Mouse (Mus musculus): ENCODE data around the gene Actl11. TPM values are rescaled to one million over a fixed set of nuclear protein-coding genes. Genes with fewer than 3 reads are reported as not detected.

The Actl11 gene
- not detected in 2 replicates for polyA plus RNA-seq (2012; ENCODE audit: insufficient read depth, low replicate concordance)

DNA sequence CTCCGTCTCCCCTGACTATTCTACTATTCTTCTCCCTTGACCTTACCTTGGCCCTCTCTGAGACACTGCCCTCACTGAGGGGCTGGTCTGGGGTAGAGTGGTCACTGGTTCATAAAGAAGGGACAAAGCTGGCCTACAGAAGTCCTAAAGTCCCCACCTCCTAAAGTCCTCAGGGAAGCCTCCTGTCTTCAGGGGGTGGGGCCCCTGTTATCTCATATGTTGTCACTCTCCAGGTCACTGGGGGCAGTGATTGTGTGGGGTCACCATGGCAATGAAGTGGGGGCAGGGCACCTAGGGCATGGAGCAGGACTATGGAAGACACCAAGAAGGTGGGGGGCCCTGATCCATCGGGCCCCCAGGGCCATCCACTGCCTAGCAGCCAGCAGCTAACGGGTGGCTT is at the start of gene Actl11:
TSS of gene Actl11 (plus strand) at position 301 of the 400 bp plus-strand sequence.
- Histone ChIP-seq H3K4me1 (peaks cover 31% of the 10 kb centered on the region), H3K9me3 (no peaks in the 10 kb centered on the region), H3K27me3 (replicated peaks) (peaks cover 80% of the 10 kb centered on the region), H3K4me3 (replicated peaks) (no peak within 1 kb of the TSS), H3K36me3 (replicated peaks; ENCODE audit: low read length) (no peaks in the 10 kb centered on the region)
- TF ChIP-seq FLI1 (IDR thresholded peaks at IDR 0.05; ENCODE audit: low read length) (no peak), GATA1 (IDR thresholded peaks at IDR 0.05; ENCODE audit: borderline replicate concordance, low read length) (no peak)

DNA sequence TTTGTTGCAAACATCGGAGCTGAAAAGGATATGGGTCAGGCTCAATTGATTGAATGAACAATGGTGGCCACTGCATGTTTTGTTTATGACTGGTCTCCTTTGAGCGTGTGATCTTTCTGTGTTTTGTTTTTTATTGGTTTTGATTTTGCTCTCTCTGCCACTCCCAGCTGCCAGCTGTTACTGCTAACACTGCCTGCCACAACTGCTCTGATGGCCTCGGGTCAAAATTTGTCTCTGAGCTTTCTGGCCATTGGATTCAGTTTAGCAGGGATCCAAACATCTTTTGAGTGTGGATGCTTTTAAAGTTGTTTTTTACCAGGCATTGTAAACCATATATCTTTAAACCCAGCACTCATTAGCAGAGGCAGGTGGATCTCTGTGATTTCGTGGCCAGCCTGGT is 47.9 kb upstream of the Actl11 start:
- TF ChIP-seq FLI1 (IDR thresholded peaks at IDR 0.05; ENCODE audit: low read length) (no peak), GATA1 (IDR thresholded peaks at IDR 0.05; ENCODE audit: borderline replicate concordance, low read length) (no peak)
- Histone ChIP-seq H3K27me3 (replicated peaks) (peaks cover 6% of the 10 kb centered on the region), H3K9me3 (peaks cover 4% of the 10 kb centered on the region; the same call in 1 of the 2 replicates), H3K4me1 (peaks cover 8% of the 10 kb centered on the region), H3K4me3 (replicated peaks) (no peak overlapping the region), H3K36me3 (replicated peaks; ENCODE audit: low read length) (no peaks in the 10 kb centered on the region)

DNA sequence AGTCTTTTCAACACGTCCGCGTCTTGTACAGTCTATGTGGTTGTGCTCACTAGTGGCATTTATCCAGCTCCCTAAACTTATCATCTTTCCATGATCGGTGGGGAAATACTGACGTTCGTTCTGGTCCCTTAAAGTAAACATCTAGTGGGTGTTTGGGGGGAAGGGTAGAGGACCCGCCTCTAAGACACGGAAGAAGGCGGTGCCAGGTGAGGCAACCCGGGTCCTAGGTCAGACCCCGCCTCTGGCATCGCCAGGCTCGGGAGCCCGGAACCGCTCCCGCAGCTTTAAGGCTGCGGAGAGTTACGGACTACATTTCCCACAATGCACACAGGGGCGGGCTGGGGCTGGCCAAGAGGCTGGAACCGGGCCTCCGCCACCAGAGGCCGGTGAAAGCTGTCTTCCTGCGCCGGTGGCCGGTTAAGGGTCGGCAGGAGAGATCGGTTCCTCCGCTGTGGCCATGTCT is 40.4 kb upstream of the Actl11 start, which contains the start of gene Mon1a:
TSS of gene Mon1a (plus strand) at position 348 of the 463 bp plus-strand sequence.
- Histone ChIP-seq H3K4me3 (replicated peaks) (peak within 1 kb of the TSS; percentile 96), H3K27me3 (replicated peaks) (no peaks in the 10 kb centered on the region), H3K9me3 (no peaks in the 10 kb centered on the region), H3K4me1 (peaks cover 24% of the 10 kb centered on the region), H3K36me3 (replicated peaks; ENCODE audit: low read length) (peaks cover 21% of the 10 kb centered on the region)
- TF ChIP-seq FLI1 (IDR thresholded peaks at IDR 0.05; ENCODE audit: low read length) (no peak), GATA1 (IDR thresholded peaks at IDR 0.05; ENCODE audit: borderline replicate concordance, low read length) (no peak)

DNA sequence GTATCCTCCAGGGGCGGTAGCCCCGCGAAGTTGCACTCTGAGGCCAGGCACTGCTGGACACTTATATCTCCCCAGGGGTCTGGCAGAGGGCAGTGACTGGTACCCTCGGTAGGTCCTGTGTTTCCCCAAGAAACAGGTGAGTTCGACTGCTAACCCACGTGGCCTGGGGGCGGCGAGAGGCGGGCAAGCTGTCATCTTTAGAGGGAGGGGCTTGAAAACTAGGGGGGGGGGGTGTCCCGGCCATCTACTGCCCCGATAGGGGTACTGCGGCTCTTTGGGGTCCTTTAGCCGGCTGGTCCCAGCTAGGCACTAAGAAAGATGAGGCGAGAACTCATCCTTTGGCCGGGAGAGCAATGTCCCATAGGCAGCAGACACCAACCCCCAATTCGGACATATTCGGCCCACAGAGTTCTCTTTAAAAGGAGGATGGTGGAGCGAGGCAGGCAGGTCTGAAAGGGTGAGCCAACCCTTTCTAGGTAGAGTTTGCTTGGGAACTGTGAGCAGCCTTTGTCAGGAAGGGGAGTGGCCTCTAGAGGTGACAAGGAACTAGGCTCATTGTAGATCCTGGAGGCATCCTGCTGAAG is 39.9 kb upstream of the Actl11 start:
- H3K4me1 ChIP-seq: peaks cover 24% of the 10 kb centered on the region
- H3K9me3 ChIP-seq: no peaks in the 10 kb centered on the region
- H3K36me3 ChIP-seq (replicated peaks; ENCODE audit: low read length): peaks cover 26% of the 10 kb centered on the region
- peak overlapping the region; percentile 96 for H3K4me3 ChIP-seq (replicated peaks)
- H3K27me3 ChIP-seq (replicated peaks): no peaks in the 10 kb centered on the region
- no peak for TF ChIP-seq GATA1 (IDR thresholded peaks at IDR 0.05; ENCODE audit: borderline replicate concordance, low read length)
- TF ChIP-seq FLI1 (IDR thresholded peaks at IDR 0.05; ENCODE audit: low read length): no peak

DNA sequence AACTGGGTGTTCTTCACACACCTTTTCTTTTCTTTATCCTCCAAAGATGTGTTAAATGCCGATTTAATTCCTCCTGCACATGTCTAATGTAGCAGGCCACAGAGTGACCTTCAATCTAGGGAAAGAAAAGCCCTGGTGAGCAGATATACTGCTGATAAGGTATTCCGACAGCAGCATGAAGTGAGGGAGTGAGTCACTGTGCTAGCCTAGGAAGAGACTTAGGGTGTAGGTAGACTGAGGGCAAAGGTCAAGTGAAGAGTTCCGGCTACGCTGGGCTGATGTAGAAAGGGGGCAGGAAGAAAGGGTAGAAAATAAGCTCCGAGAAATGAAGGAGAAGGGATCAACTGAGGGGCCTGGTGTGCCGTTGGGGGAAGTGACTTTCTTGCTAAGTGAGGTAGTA is 38.0 kb upstream of the Actl11 start:
- Histone ChIP-seq H3K4me3 (replicated peaks) (no peak overlapping the region), H3K36me3 (replicated peaks; ENCODE audit: low read length) (peaks cover 28% of the 10 kb centered on the region), H3K4me1 (peaks cover 29% of the 10 kb centered on the region), H3K27me3 (replicated peaks) (no peaks in the 10 kb centered on the region), H3K9me3 (no peaks in the 10 kb centered on the region)
- TF ChIP-seq GATA1 (IDR thresholded peaks at IDR 0.05; ENCODE audit: borderline replicate concordance, low read length) (no peak), FLI1 (IDR thresholded peaks at IDR 0.05; ENCODE audit: low read length) (no peak)

DNA sequence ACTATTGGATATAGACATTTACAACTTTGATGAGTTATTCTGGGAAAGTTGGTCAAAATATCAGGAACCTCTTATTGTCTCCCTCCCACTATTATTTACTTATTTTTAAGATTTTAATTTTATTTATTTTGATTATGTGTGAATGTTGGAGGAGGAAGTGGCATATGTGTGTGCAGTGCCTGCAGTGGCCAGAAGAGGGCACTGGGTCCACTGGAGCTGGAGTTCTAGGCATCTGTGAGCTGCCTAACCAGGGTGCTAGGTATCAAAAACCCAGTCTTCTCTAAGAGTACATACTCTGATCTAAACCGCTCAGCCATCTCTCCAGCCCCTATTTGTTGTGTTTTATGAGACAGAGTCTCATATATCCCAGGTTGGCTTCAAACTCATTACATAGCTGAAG is 37.2 kb upstream of the Actl11 start:
- no peak for TF ChIP-seq FLI1 (IDR thresholded peaks at IDR 0.05; ENCODE audit: low read length)
- no peak for TF ChIP-seq GATA1 (IDR thresholded peaks at IDR 0.05; ENCODE audit: borderline replicate concordance, low read length)

DNA sequence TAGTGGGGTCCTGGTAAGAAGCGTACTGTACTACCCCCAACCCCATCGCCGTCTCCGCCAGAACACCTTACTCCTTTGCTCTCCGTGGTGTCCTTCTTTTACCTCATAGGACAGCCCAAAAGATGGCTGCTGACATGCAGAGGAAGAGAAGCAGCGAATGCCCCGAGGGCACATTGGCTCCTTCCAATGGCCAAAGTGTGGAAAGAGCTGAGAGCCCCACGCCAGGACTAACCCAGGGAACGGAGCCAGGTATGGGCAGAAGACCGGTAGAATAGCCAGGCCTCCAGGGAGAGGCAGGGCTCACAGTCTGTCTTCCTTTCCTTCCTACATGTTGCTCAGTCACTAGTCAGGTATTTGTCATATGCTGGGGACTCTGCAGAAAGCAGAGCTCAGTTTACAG is 29.7 kb upstream of the Actl11 start:
- Histone ChIP-seq H3K9me3 (no peaks in the 10 kb centered on the region), H3K36me3 (replicated peaks; ENCODE audit: low read length) (peaks cover 71% of the 10 kb centered on the region), H3K4me1 (peaks cover 8% of the 10 kb centered on the region; the same call in 1 of the 2 replicates), H3K4me3 (replicated peaks) (no peak overlapping the region), H3K27me3 (replicated peaks) (no peaks in the 10 kb centered on the region)
- TF ChIP-seq GATA1 (IDR thresholded peaks at IDR 0.05; ENCODE audit: borderline replicate concordance, low read length) (no peak), FLI1 (IDR thresholded peaks at IDR 0.05; ENCODE audit: low read length) (no peak)

More for the DNA sequence above, 37.2 kb upstream of the Actl11 start:
- peaks cover 29% of the 10 kb centered on the region for H3K4me1 ChIP-seq
- peaks cover 32% of the 10 kb centered on the region for H3K36me3 ChIP-seq (replicated peaks; ENCODE audit: low read length)
- H3K9me3 ChIP-seq: no peaks in the 10 kb centered on the region
- H3K4me3 ChIP-seq (replicated peaks): no peak overlapping the region
- no peaks in the 10 kb centered on the region for H3K27me3 ChIP-seq (replicated peaks)

DNA sequence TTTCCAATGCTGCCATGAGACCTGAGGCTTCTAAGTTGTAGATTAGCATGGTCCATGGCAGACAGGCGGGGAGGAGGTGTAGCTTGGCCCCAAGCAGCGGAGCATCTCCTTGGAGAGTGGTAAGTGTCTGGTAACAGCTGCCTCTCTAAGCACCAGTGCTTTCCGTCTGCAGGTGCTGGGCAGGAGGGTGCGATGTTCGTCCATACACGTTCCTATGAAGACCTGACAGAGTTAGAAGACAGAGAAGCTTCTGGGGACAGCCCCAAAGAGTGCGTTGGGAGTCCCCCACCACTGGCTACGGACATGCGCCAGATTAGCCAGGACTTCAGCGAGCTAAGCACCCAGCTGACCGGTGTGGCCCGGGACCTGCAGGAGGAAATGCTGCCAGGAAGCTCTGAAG is 28.4 kb upstream of the Actl11 start:
- Histone ChIP-seq H3K27me3 (replicated peaks) (no peaks in the 10 kb centered on the region), H3K36me3 (replicated peaks; ENCODE audit: low read length) (peaks cover 72% of the 10 kb centered on the region)

DNA sequence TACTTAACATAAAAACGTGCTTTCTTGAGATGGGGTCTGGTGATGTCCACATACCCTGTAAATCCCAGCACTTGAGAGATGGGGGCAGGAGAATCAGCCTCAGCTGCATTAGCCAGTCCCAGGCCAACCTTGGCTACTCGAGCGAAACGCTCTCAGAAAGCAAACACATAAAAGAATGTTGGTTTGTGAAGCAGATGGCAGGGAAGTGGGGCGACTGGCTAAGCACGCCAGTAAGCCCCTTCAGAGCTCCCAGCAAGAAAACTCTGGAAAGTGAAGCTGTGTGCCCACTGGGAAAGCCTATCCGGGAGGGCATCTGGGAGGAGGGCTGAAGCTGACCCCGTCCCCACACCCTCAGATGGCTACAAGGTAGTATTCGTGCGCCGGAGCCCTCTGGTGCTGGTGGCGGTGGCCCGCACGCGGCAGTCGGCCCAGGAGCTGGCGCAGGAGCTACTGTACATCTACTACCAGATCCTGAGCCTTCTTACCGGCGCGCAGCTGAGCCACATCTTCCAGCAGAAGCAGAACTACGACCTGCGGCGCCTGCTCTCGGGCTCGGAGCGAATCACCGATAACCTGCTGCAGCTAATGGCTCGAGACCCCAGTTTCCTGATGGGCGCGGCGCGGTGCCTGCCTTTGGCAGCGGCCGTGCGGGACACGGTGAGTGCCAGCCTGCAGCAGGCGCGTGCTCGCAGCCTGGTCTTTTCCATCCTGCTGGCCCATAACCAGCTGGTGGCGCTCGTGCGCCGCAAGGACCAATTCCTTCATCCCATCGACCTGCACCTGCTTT is 27.2 kb upstream of the Actl11 start:
- Histone ChIP-seq H3K9me3 (no peaks in the 10 kb centered on the region), H3K4me1 (peaks cover 15% of the 10 kb centered on the region), H3K27me3 (replicated peaks) (no peaks in the 10 kb centered on the region), H3K4me3 (replicated peaks) (no peak overlapping the region), H3K36me3 (replicated peaks; ENCODE audit: low read length) (peaks cover 68% of the 10 kb centered on the region)
- TF ChIP-seq FLI1 (IDR thresholded peaks at IDR 0.05; ENCODE audit: low read length): no peak
- TF ChIP-seq GATA1 (IDR thresholded peaks at IDR 0.05; ENCODE audit: borderline replicate concordance, low read length): no peak

More for the DNA sequence above, 28.4 kb upstream of the Actl11 start:
- peaks cover 4% of the 10 kb centered on the region for H3K4me1 ChIP-seq
- no peaks in the 10 kb centered on the region for H3K9me3 ChIP-seq
- no peak for TF ChIP-seq FLI1 (IDR thresholded peaks at IDR 0.05; ENCODE audit: low read length)
- TF ChIP-seq GATA1 (IDR thresholded peaks at IDR 0.05; ENCODE audit: borderline replicate concordance, low read length): no peak
- H3K4me3 ChIP-seq (replicated peaks): no peak overlapping the region

DNA sequence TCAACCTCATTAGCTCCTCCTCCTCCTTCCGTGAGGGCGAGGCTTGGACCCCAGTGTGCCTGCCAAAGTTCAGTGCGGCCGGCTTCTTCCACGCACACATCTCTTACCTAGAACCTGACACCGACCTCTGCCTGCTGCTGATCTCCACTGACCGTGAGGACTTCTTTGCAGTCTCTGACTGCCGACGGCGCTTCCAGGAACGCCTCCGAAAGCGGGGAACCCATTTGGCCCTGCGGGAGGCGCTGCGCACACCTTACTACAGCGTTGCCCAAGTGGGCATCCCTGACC is 26.7 kb upstream of the Actl11 start:
- Histone ChIP-seq H3K9me3 (no peaks in the 10 kb centered on the region), H3K27me3 (replicated peaks) (peaks cover 3% of the 10 kb centered on the region), H3K4me1 (peaks cover 20% of the 10 kb centered on the region), H3K4me3 (replicated peaks) (no peak overlapping the region), H3K36me3 (replicated peaks; ENCODE audit: low read length) (peaks cover 65% of the 10 kb centered on the region)
- TF ChIP-seq FLI1 (IDR thresholded peaks at IDR 0.05; ENCODE audit: low read length) (no peak), GATA1 (IDR thresholded peaks at IDR 0.05; ENCODE audit: borderline replicate concordance, low read length) (no peak)

Data from megakaryocyte, embryonic 14.5 days (primary cell).